Mouse (Mus musculus) limb, embryonic 13.5 days (tissue): ENCODE measurements around the gene Tssk6. TPM values are rescaled to one million over a fixed set of nuclear protein-coding genes. Genes with fewer than 3 reads are reported as not detected.
A peak's percentile ranks its signal among the peaks of the same experiment; 100 is the strongest.

Source experiments
- ATAC-seq: fragments of 200-750 bp; cut with Nextera tagmentation; 2 replicates; pipeline ENCODE4 v1.8.0; 2017; ENCODE audit warnings: low read depth, moderate number of reproducible peaks, moderate TSS enrichment; ENCODE audit not compliant: low FRiP score
- H3K27ac ChIP-seq: fragments of 300-500 bp; sonication (generic); 2 replicates; pipeline ENCODE4 v1.5.1; 2015; ENCODE audit warnings: inconsistent platforms, mild to moderate bottlenecking, moderate library complexity
- H3K27me3 ChIP-seq: fragments of 300-500 bp; sonication (generic); 2 replicates; pipeline ENCODE4 v1.6.1; 2015; ENCODE audit warnings: mild to moderate bottlenecking, inconsistent platforms
- H3K36me3 ChIP-seq: fragments of 300-500 bp; sonication (generic); 2 replicates; pipeline ENCODE4 v1.6.1; 2015; ENCODE audit warnings: inconsistent platforms, mild to moderate bottlenecking, moderate library complexity
- H3K4me1 ChIP-seq: fragments of 300-500 bp; sonication (generic); 2 replicates; pipeline ENCODE4 v1.6.1; 2015; ENCODE audit warnings: inconsistent platforms
- H3K4me2 ChIP-seq: fragments of 300-500 bp; sonication (generic); replicated peaks from 2 replicates; pipeline ENCODE4 v1.6.1; 2015; ENCODE audit warnings: inconsistent platforms, mild to moderate bottlenecking, moderate library complexity
- H3K4me3 ChIP-seq: fragments of 300-500 bp; sonication (generic); 2 replicates; pipeline ENCODE4 v1.5.1; 2015; ENCODE audit warnings: moderate library complexity, mild to moderate bottlenecking, inconsistent platforms
- H3K9ac ChIP-seq: fragments of 300-500 bp; sonication (generic); 2 replicates; pipeline ENCODE4 v1.6.1; 2015; ENCODE audit warnings: mild to moderate bottlenecking, inconsistent platforms
- H3K9me3 ChIP-seq: fragments of 300-500 bp; sonication (generic); 2 replicates; pipeline ENCODE4 v1.6.1; 2016; ENCODE audit warnings: inconsistent platforms
- WGBS: fragments of 180-500 bp; shearing (Covaris S2); methylation state at CpG from one replicate; pipeline ENCODE4 v1.1.7; 2015; 5-methylcytosine and 5-hydroxymethylcytosine counted together
- polyA plus RNA-seq: library from polyadenylated mRNA; unstranded; fragments of >200 nt; fragmentation: Nextera tagmentation; extraction: Ambion mirVana; gene quantifications from 2 replicates; pipeline ENCODE4 v1.2.1, GENCODE M21; 2015

Tssk6 gene
- polyA plus RNA-seq: 4.3 TPM in 2 replicates

GRCm38 (mm10) chr8:69902163-69903062, at the start of gene Tssk6, which contains the start of the genes Ndufa13 and Yjefn3:
Tssk6 (plus strand) TSS chr8:69902184.
Ndufa13 (minus strand) TSS chr8:69902558.
Yjefn3 (minus strand) TSS chr8:69902712.
- H3K27ac ChIP-seq: peak within 1 kb of the TSS; percentile 90
- ATAC-seq: peak; percentile 7; the same call in 1 of the 2 replicates
- peak within 1 kb of the TSS; percentile 61 for H3K4me3 ChIP-seq
- no peaks in the 10 kb centered on the region for H3K9me3 ChIP-seq
- H3K9ac ChIP-seq: peak within 1 kb of the TSS; percentile 80
- H3K36me3 ChIP-seq: peaks cover 22% of the 10 kb centered on the region
- no peaks in the 10 kb centered on the region for H3K27me3 ChIP-seq
- WGBS: 4% methylated on average over 89 of the region's 89 CpGs
- H3K4me2 ChIP-seq: peak within 1 kb of the TSS; percentile 99
- H3K4me1 ChIP-seq: peaks cover 54% of the 10 kb centered on the region

GRCm38 (mm10) chr8:69853869-69854268, 48.1 kb upstream of the Tssk6 start:
- H3K27me3 ChIP-seq: no peaks in the 10 kb centered on the region
- no peak overlapping the region for H3K4me2 ChIP-seq
- H3K4me3 ChIP-seq: no peak overlapping the region
- no peak overlapping the region for H3K9ac ChIP-seq
- no peak overlapping the region for H3K27ac ChIP-seq
- ATAC-seq: no peak
- no peaks in the 10 kb centered on the region for H3K9me3 ChIP-seq
- H3K36me3 ChIP-seq: no peaks in the 10 kb centered on the region
- no peaks in the 10 kb centered on the region for H3K4me1 ChIP-seq
- 91% methylated on average over 10 of the region's 10 CpGs for WGBS

GRCm38 (mm10) chr8:69860807-69861206, 41.2 kb upstream of the Tssk6 start:
- Histone ChIP-seq H3K9me3 (no peaks in the 10 kb centered on the region), H3K36me3 (no peaks in the 10 kb centered on the region), H3K27ac (no peak overlapping the region), H3K4me2 (no peak overlapping the region), H3K9ac (no peak overlapping the region), H3K4me1 (no peaks in the 10 kb centered on the region), H3K27me3 (no peaks in the 10 kb centered on the region), H3K4me3 (no peak overlapping the region)
- 58% methylated on average over 4 of the region's 4 CpGs for WGBS
- no peak for ATAC-seq

GRCm38 (mm10) chr8:69861251-69861650, 40.7 kb upstream of the Tssk6 start:
- Histone ChIP-seq H3K27me3 (no peaks in the 10 kb centered on the region), H3K4me2 (no peak overlapping the region), H3K9me3 (no peaks in the 10 kb centered on the region), H3K4me1 (no peaks in the 10 kb centered on the region), H3K4me3 (no peak overlapping the region), H3K36me3 (no peaks in the 10 kb centered on the region), H3K27ac (no peak overlapping the region), H3K9ac (no peak overlapping the region)
- WGBS: 75% methylated on average over 2 of the region's 2 CpGs
- no peak for ATAC-seq

- H3K36me3 ChIP-seq: no peaks in the 10 kb centered on the region
- no peak overlapping the region for H3K9ac ChIP-seq
- 83% methylated on average over 5 of the region's 5 CpGs for WGBS
- no peak for ATAC-seq
- no peak overlapping the region for H3K27ac ChIP-seq
- no peaks in the 10 kb centered on the region for H3K4me1 ChIP-seq
- no peaks in the 10 kb centered on the region for H3K9me3 ChIP-seq
- no peak overlapping the region for H3K4me3 ChIP-seq
- H3K4me2 ChIP-seq: no peak overlapping the region
- no peaks in the 10 kb centered on the region for H3K27me3 ChIP-seq
Observed at GRCm38 (mm10) chr8:69863387-69864020, 38.5 kb upstream of the Tssk6 start.

GRCm38 (mm10) chr8:69864180-69864579, 37.8 kb upstream of the Tssk6 start:
- Histone ChIP-seq H3K4me3 (no peak overlapping the region), H3K4me2 (no peak overlapping the region), H3K4me1 (no peaks in the 10 kb centered on the region), H3K27ac (no peak overlapping the region), H3K9me3 (no peaks in the 10 kb centered on the region), H3K36me3 (no peaks in the 10 kb centered on the region), H3K27me3 (no peaks in the 10 kb centered on the region), H3K9ac (0 out of 2 replicates have a peak overlapping the region, but pooled peaks have one; percentile 8)
- no peak for ATAC-seq
- 66% methylated on average over 5 of the region's 5 CpGs for WGBS

- Histone ChIP-seq H3K4me1 (no peaks in the 10 kb centered on the region), H3K27me3 (no peaks in the 10 kb centered on the region), H3K9me3 (no peaks in the 10 kb centered on the region), H3K27ac (no peak overlapping the region), H3K4me2 (no peak overlapping the region), H3K4me3 (no peak overlapping the region), H3K9ac (peak overlapping the region; percentile 39; the same call in 1 of the 2 replicates), H3K36me3 (no peaks in the 10 kb centered on the region)
- no peak for ATAC-seq
- WGBS: 61% methylated on average over 5 of the region's 5 CpGs
Observed at GRCm38 (mm10) chr8:69867696-69868326, 34.2 kb upstream of the Tssk6 start.

- H3K27ac ChIP-seq: no peak overlapping the region
- no peaks in the 10 kb centered on the region for H3K27me3 ChIP-seq
- H3K9ac ChIP-seq: no peak overlapping the region
- no peaks in the 10 kb centered on the region for H3K9me3 ChIP-seq
- ATAC-seq: no peak
- 0 out of 2 replicates have a peak, but pooled peaks cover 2% of the 10 kb centered on the region for H3K4me1 ChIP-seq
- H3K36me3 ChIP-seq: no peaks in the 10 kb centered on the region
- H3K4me2 ChIP-seq: no peak overlapping the region
- H3K4me3 ChIP-seq: no peak overlapping the region
- 80% methylated on average over 11 of the region's 11 CpGs for WGBS
Observed at GRCm38 (mm10) chr8:69870003-69870765, 31.8 kb upstream of the Tssk6 start.

GRCm38 (mm10) chr8:69870907-69871306, 31.1 kb upstream of the Tssk6 start:
- Histone ChIP-seq H3K27me3 (0 out of 2 replicates have a peak, but pooled peaks cover 4% of the 10 kb centered on the region), H3K4me2 (no peak overlapping the region), H3K36me3 (no peaks in the 10 kb centered on the region), H3K27ac (no peak overlapping the region), H3K9ac (no peak overlapping the region), H3K9me3 (no peaks in the 10 kb centered on the region), H3K4me3 (no peak overlapping the region), H3K4me1 (0 out of 2 replicates have a peak, but pooled peaks cover 2% of the 10 kb centered on the region)
- ATAC-seq: no peak
- WGBS: 82% methylated on average over 6 of the region's 6 CpGs

- WGBS: 13% methylated on average over 9 of the region's 9 CpGs
- H3K36me3 ChIP-seq: no peaks in the 10 kb centered on the region
- no peak overlapping the region for H3K4me3 ChIP-seq
- 0 out of 2 replicates have a peak, but pooled peaks cover 2% of the 10 kb centered on the region for H3K4me1 ChIP-seq
- no peak overlapping the region for H3K9ac ChIP-seq
- ATAC-seq: no peak
- H3K9me3 ChIP-seq: no peaks in the 10 kb centered on the region
- peaks cover 36% of the 10 kb centered on the region for H3K27me3 ChIP-seq
- no peak overlapping the region for H3K27ac ChIP-seq
- H3K4me2 ChIP-seq: no peak overlapping the region
Observed at GRCm38 (mm10) chr8:69874155-69874554, 27.8 kb upstream of the Tssk6 start.

GRCm38 (mm10) chr8:69874654-69875053, 27.3 kb upstream of the Tssk6 start:
- WGBS: 88% methylated on average over 13 of the region's 13 CpGs
- ATAC-seq: no peak
- no peak overlapping the region for H3K4me2 ChIP-seq
- H3K36me3 ChIP-seq: no peaks in the 10 kb centered on the region
- no peaks in the 10 kb centered on the region for H3K9me3 ChIP-seq
- no peak overlapping the region for H3K9ac ChIP-seq
- no peak overlapping the region for H3K4me3 ChIP-seq
- no peak overlapping the region for H3K27ac ChIP-seq
- H3K4me1 ChIP-seq: 0 out of 2 replicates have a peak, but pooled peaks cover 2% of the 10 kb centered on the region
- peaks cover 41% of the 10 kb centered on the region for H3K27me3 ChIP-seq
